Mouse (Mus musculus) lung, postnatal 14 days (tissue): Measurements from ENCODE around the gene Gpat3.

ENCODE experiments used
- DNase-seq: peaks from one replicate; pipeline ENCODE4 v3.0.0; 2021

Gene Gpat3

GRCm38 (mm10) chr5:100917252-100917774 lies 71.8 kb downstream of the Gpat3 start:
- DNase-seq, result peak; percentile 72

DNA sequence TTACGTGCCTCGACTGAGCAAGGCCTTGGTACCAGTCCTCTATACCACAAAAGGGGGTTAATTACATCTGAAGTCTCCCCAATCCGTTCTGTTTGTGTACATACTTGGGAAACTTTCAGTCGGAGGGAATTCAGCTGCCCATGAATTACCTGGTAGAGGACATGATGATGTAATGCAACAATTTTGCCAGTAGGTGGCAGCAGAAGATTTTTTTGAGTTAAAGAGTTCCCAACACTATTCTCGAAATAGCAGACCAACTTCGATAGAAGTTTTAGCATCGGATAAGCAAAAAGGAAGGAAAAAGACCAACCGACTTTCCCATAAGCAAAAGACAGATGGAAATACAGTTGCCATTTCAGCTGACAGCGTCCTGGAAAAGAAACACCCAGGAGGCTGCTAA lies 73.6 kb downstream of the Gpat3 start:
- DNase-seq, result peak; percentile 65

DNA sequence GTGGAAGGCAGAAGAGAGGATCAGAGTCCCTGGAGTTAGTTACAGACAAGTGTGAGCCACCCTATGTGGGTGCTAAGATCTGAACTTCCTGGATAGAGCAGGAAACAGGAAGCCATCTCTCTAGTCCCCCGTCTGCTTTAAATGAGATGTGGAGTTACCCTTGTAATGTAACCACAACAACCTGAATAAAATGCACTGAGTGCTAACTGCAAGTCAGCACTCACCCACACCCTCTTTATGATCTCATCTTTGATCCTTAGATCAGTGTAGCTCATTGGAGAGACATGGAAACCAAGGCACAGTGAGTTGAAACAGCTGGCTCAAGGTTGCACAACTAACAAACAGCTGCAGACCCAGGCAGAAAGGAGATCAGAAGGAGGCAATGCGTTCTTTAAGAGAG lies 84.2 kb downstream of the Gpat3 start:
- no peak for DNase-seq

DNA sequence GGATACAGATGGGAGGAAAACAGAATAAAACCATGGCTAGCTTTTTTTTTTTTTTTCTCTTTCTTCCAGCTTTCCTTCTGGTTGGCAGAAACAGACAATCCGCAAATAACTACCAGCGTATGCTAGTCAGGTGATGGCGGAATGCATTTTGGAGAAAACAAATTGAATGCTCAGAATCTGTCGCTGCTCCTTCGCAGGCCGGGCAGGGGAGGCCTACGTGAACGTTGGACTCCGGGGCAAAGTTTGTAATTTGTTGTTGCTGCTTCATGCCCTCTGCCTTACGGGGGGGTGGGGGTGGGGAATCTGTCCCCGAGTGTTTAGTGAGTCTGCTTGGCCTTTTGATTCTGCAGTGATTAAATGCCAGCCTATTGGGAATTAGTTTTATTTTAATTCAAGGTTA lies 98.2 kb downstream of the Gpat3 start:
- no peak for DNase-seq

GRCm38 (mm10) chr5:100945336-100945735 lies 99.8 kb downstream of the Gpat3 start:
- no peak for DNase-seq
